Mouse (Mus musculus) cerebellum, adult 18-20 months (tissue): Measurements from ENCODE around the gene Gemin5.
"Not testable (repeated sequence)": the region's sequence is repeated elsewhere in the genome, so short reads cannot be mapped to it uniquely, and the experiment has no call there.

Experiments
- DNase-seq, 2 experiments: peaks; one replicate each; pipeline ENCODE4 v3.0.0; 2021

Gemin5 gene

GRCm38 (mm10) chr11:58107009-58107408 is 61.3 kb downstream of the Gemin5 start:
- no peak for DNase-seq

GRCm38 (mm10) chr11:58104351-58104791 is 64.0 kb downstream of the Gemin5 start:
- no peak for DNase-seq

- DNase-seq, result peak; percentile 99 to 100
These were observed 64.5 kb downstream of the Gemin5 start, which contains the start of gene Cnot8 for GRCm38 (mm10) chr11:58103697-58104306. Cnot8 (plus strand) TSS chr11:58104153.

DNA sequence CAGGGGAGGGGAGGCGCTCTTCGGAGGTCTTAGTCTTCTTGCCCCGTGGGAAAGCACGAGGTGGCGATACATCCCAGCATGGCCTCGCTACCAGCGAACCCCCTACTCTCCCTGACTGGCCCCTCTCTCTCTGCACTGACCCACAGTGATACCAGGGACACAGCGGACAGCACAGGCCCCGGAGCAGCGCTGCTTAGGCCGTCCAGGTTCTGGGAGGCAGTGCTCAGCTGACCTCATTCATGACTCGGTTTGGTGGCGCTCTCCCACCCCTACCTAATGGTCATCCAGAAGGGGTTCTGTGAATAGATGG is 65.0 kb downstream of the Gemin5 start:
- no peak for DNase-seq

DNA sequence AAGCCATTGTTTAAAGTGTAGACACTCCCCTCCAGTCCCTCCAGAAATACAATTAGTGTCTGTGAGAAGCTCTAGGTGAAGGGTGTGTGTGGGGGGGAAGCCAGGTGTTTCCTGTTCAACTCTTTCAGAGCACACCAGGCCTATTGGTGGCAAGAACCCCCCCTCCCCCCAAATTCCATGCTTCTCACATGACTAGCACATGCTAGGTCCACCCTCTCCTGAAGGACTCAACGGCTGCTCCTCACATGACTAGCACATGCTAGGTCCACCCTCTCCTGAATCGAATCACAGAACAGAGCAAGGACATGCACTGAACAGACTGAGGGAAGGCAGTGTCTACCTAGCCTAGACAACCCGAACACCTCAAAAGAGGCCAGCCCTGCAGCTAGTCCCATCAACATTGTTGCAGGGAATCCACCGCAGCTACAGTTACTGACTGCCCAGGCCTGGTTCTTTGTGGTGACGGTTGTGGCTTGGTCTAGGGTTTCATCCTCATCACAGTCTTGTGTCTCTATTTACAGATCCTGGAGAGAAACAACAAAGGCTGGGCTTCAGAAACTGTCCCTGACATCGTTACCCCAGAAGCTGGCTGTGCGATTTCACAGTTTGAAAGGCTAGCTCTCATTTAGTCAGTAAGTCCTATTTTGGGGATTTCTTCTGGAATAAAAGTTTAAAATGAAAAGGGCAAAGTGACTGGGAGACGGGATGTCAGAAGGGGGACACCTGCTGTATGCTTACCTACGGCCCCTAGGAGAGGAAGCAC is 65.6 kb downstream of the Gemin5 start:
- no peak for DNase-seq

DNA sequence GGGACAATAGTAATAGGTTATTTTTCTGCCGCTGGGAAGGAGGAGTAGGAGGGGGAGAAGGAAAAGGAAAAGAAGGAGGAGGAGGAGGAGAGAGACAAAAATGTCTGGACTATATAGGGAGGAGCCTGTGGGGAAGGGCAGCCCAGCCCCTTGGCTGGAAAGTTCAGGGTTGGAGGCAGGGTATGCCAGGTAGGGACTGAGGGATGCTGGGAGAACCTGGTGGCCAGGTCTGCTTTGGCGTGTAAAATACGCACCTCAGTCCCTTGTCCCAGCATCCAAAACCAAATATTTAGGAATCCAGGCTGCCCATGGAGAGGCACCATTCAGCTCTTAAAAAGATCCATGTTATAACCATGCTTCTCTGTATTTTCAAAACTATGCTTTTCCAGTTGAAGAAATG is 66.2 kb downstream of the Gemin5 start:
- DNase-seq, result no peak

DNA sequence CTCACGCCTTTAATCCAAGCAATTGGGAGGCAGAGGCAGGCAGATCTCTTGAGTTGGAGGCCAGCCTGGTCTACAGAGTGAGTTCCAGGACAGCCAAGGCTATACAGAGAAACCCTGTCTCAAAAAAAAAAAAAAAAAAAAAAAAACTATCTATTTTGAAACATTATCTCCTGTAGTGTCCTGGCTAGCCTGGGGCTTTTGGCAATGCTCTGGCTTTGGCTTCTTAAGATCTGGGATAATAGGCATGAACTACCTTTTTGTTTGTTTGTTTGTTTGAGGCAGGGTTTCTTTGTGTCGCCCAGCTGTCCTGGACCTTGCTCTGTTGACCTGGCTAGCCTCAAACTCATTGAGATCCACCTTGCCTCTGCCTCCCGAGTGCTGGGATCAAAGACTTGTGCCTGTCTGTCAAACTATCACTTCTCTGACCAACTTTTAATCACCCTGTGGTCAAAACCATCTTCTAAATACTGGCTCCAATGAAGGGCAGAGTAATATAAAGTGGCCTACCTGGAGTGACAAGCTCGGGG is 67.1 kb downstream of the Gemin5 start:
- DNase-seq, result no peak

DNA sequence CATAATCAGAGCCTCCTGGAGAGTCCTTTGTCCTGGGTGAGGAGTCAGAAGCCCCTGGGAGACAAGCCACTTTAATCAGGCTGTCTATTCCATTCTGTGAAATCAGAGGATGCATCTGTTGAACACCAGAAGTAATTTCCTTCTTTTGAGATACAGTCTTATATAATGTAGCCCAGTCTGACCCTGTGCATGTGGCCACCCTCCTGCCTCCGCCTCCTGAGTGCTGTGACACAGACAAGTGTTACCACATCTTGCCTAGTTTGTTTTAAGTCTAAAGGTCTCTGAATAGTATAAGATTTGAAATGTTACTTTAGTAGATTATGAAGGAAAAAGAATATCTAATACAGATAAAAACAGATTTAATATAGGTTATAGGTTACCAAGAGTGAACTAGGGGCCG is 68.3 kb downstream of the Gemin5 start:
- DNase-seq, result no peak

- DNase-seq, result not testable (repeated sequence)
These were observed 70.0 kb downstream of the Gemin5 start for GRCm38 (mm10) chr11:58098366-58098720.

GRCm38 (mm10) chr11:58097621-58098365 is 70.5 kb downstream of the Gemin5 start:
- DNase-seq, result peak; percentile 67 to 69

GRCm38 (mm10) chr11:58096821-58097620 is 71.3 kb downstream of the Gemin5 start:
- peak; percentile 62 to 64 for DNase-seq

DNA sequence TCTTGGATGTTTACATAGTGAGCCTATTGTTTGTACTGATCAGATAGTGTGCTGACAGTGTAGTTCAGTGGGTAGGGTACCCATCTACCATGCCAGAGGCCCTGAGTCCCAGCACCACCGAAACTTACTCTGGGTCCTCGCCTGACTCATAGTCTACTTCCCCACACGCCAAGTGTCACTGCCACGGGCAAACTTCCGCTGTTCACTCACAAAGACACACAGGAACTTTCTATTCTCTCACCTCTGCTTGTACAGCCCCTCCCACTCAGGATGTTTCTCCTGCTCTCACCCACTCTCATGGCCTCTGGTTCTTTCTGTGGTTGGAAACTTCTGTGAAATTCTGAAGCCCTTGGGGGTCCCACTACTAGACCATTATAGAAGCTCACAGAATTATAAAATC is 72.2 kb downstream of the Gemin5 start:
- DNase-seq, result no peak

GRCm38 (mm10) chr11:58095561-58095960 is 72.8 kb downstream of the Gemin5 start:
- DNase-seq, result no peak

DNA sequence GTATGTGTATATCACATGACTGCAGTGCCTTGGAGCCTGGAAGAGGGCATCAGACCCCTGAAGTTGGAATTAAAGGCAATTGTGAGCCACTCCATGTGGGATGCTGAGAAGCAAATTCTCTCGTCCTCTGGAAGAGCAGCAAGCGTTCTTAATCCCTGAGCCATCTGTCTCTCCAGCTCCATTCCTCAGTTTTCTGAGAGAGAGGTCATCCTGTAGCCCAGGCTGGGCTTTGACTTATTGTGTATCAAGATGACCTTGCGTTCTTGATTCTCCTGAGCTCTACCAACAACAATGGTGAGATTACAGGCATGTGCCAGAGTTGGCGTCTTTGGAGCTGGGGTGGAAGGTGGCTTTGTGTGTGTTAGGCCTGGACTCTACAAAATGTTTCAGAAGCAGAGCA is 73.6 kb downstream of the Gemin5 start:
- no peak for DNase-seq

GRCm38 (mm10) chr11:58093021-58093528 is 75.3 kb downstream of the Gemin5 start, which contains the start of gene Gm12248:
Gm12248 (minus strand) TSS chr11:58093134.
- no peak for DNase-seq

DNA sequence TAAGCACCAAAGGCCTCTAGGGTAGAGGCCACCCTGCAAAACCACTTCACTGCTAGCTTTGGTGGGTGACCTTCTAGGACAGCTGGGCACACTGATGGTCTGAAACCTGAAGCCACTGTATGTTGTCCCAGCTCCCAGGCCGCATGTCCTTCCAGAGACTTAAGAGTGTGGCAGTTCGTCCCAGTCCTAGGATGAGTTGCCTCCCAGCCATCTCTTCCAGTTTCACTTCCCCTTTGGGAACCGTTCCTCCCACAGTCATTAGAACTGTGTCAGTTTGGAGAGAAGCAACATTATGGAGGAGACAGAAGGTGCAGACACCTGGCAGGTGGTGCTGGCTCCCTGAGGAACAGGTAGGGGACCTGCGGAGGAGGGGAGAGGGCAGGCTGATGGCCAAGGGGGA is 75.8 kb downstream of the Gemin5 start:
- DNase-seq, result no peak

DNA sequence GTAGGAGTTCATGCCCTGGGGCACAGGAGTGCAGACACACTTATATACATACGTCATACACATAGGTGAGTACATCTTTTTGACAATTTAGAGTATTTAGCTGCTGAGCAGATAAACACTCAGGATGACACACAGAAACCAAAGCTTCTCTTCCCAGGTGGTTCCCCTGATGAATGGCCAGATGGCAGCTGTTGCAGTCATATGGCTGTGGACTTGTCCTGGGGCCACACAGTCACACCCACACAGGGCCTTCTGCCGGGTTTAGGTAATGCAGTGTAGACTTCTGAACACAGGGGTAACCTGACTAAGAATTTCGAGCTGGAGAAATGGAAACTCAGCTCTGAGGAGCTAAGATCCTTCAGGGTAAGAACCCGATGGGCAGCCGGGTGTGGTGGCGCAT is 86.6 kb downstream of the Gemin5 start:
- peak; percentile 65 to 74 for DNase-seq

- DNase-seq, result no peak
These were observed 91.1 kb downstream of the Gemin5 start for GRCm38 (mm10) chr11:58077270-58077669.

- DNase-seq, result no peak
These were observed 95.4 kb downstream of the Gemin5 start for GRCm38 (mm10) chr11:58072978-58073377.
